Mouse (Mus musculus) Muller cell, postnatal 12 days (primary cell): ENCODE results near the gene Kcnk2.
A peak's percentile ranks its signal among the peaks of the same experiment; 100 is the strongest.
"Not testable (repeated sequence)": the region's sequence is repeated elsewhere in the genome, so short reads cannot be mapped to it uniquely, and the experiment has no call there.

ENCODE experiments used
- DNase-seq: peaks from one replicate; pipeline ENCODE4 v3.0.0-alpha.2; 2015; ENCODE audit errors: inconsistent ontology term

Kcnk2 gene

GRCm38 (mm10) chr1:189343301-189344251 lies 58.5 kb downstream of the Kcnk2 start:
- DNase-seq = peak; percentile 50

GRCm38 (mm10) chr1:189342416-189343104 lies 59.5 kb downstream of the Kcnk2 start:
- DNase-seq = peak; percentile 34

GRCm38 (mm10) chr1:189341381-189341917 lies 60.6 kb downstream of the Kcnk2 start:
- DNase-seq = no peak

GRCm38 (mm10) chr1:189315896-189316295 lies 86.2 kb downstream of the Kcnk2 start:
- DNase-seq = no peak

GRCm38 (mm10) chr1:189314495-189314894 lies 87.6 kb downstream of the Kcnk2 start:
- DNase-seq = no peak

- no peak for DNase-seq
Measured at GRCm38 (mm10) chr1:189313750-189314149, 88.3 kb downstream of the Kcnk2 start.

- DNase-seq = peak; percentile 49
Measured at GRCm38 (mm10) chr1:189310145-189310544, 91.9 kb downstream of the Kcnk2 start.

- DNase-seq = no peak
Measured at GRCm38 (mm10) chr1:189304988-189305522, 97.0 kb downstream of the Kcnk2 start.

- no peak for DNase-seq
Measured at GRCm38 (mm10) chr1:189303001-189303400, 99.1 kb downstream of the Kcnk2 start.

- DNase-seq = no peak
Measured at GRCm38 (mm10) chr1:189293679-189294406, 108.2 kb downstream of the Kcnk2 start.

- DNase-seq = no peak
Measured at GRCm38 (mm10) chr1:189290885-189291284, 111.2 kb downstream of the Kcnk2 start.

GRCm38 (mm10) chr1:189288948-189289347 lies 113.1 kb downstream of the Kcnk2 start:
- no peak for DNase-seq

- DNase-seq = peak; percentile 26
Measured at GRCm38 (mm10) chr1:189272281-189272680, 129.8 kb downstream of the Kcnk2 start.

- DNase-seq = no peak
Measured at GRCm38 (mm10) chr1:189253631-189254030, 148.4 kb downstream of the Kcnk2 start.

GRCm38 (mm10) chr1:189253207-189253606 lies 148.9 kb downstream of the Kcnk2 start:
- DNase-seq = no peak

- not testable (repeated sequence) for DNase-seq
Measured at GRCm38 (mm10) chr1:189243206-189243605, 158.9 kb downstream of the Kcnk2 start.

GRCm38 (mm10) chr1:189235261-189235660 lies 166.8 kb downstream of the Kcnk2 start:
- DNase-seq = no peak

- no peak for DNase-seq
Measured at GRCm38 (mm10) chr1:189232829-189233228, 169.2 kb downstream of the Kcnk2 start.

GRCm38 (mm10) chr1:189228222-189229084 lies 173.6 kb downstream of the Kcnk2 start:
- DNase-seq = peak; percentile 54

- no peak for DNase-seq
Measured at GRCm38 (mm10) chr1:189227479-189227878, 174.6 kb downstream of the Kcnk2 start.
